Mouse (Mus musculus) midbrain, embryonic 11.5 days (tissue): ENCODE results near the gene Slc30a4. TPM values are rescaled to one million over a fixed set of nuclear protein-coding genes. Genes with fewer than 3 reads are reported as not detected.
A peak's percentile ranks its signal among the peaks of the same experiment; 100 is the strongest.

ENCODE experiments used
- ATAC-seq: fragments of 200-750 bp; cut with Nextera tagmentation; 2 replicates; pipeline ENCODE4 v1.8.0; 2017; ENCODE audit warnings: moderate TSS enrichment, moderate library complexity; ENCODE audit not compliant: low FRiP score
- DNase-seq: peaks from one replicate; pipeline ENCODE4 v3.0.0; 2015; ENCODE audit warnings: low spot score; ENCODE audit errors: missing footprints
- H3K27ac ChIP-seq: fragments of 300-500 bp; sonication (generic); 2 replicates; pipeline ENCODE4 v1.5.1; 2014; ENCODE audit warnings: low read depth, low read length
- H3K27me3 ChIP-seq: fragments of 300-500 bp; sonication (generic); 2 replicates; pipeline ENCODE4 v1.6.1; 2014; ENCODE audit warnings: mild to moderate bottlenecking, low read length, moderate library complexity, mixed read lengths; ENCODE audit not compliant: control insufficient read depth, insufficient read depth
- H3K36me3 ChIP-seq: fragments of 300-500 bp; sonication (generic); 2 replicates; pipeline ENCODE4 v1.6.1; 2014; ENCODE audit warnings: mild to moderate bottlenecking, low read length, moderate library complexity, mixed read lengths; ENCODE audit not compliant: control insufficient read depth, insufficient read depth
- H3K4me1 ChIP-seq: fragments of 300-500 bp; sonication (generic); 2 replicates; pipeline ENCODE4 v1.6.1; 2014; ENCODE audit warnings: low read length; ENCODE audit not compliant: control insufficient read depth, insufficient read depth
- H3K4me2 ChIP-seq: fragments of 300-500 bp; sonication (generic); 2 replicates; pipeline ENCODE4 v1.6.1; 2014; ENCODE audit warnings: mild to moderate bottlenecking, moderate library complexity
- H3K4me3 ChIP-seq: fragments of 300-500 bp; sonication (generic); 2 replicates; pipeline ENCODE4 v1.5.1; 2014; ENCODE audit warnings: low read depth, low read length
- H3K9ac ChIP-seq: fragments of 300-500 bp; sonication (generic); 2 replicates; pipeline ENCODE4 v1.6.1; 2014; ENCODE audit warnings: low read length
- H3K9me3 ChIP-seq: fragments of 300-500 bp; sonication (generic); 2 replicates; pipeline ENCODE4 v1.6.1; 2016; ENCODE audit warnings: low read length; ENCODE audit not compliant: control insufficient read depth
- WGBS: fragments of 180-500 bp; shearing (Covaris S2); extraction: QIAGEN DNeasy Blood & Tissue Kit; methylation state at CpG from one replicate; pipeline ENCODE4 v1.1.7; 2014; 5-methylcytosine and 5-hydroxymethylcytosine counted together
- polyA plus RNA-seq: library from polyadenylated mRNA; unstranded; fragments of >200 nt; fragmentation: Nextera tagmentation; extraction: Ambion mirVana; gene quantifications from 2 replicates; pipeline ENCODE4 v1.2.1, GENCODE M21; 2014

Gene Slc30a4
- 7.5 and 7.7 TPM in 2 replicates for polyA plus RNA-seq

DNA sequence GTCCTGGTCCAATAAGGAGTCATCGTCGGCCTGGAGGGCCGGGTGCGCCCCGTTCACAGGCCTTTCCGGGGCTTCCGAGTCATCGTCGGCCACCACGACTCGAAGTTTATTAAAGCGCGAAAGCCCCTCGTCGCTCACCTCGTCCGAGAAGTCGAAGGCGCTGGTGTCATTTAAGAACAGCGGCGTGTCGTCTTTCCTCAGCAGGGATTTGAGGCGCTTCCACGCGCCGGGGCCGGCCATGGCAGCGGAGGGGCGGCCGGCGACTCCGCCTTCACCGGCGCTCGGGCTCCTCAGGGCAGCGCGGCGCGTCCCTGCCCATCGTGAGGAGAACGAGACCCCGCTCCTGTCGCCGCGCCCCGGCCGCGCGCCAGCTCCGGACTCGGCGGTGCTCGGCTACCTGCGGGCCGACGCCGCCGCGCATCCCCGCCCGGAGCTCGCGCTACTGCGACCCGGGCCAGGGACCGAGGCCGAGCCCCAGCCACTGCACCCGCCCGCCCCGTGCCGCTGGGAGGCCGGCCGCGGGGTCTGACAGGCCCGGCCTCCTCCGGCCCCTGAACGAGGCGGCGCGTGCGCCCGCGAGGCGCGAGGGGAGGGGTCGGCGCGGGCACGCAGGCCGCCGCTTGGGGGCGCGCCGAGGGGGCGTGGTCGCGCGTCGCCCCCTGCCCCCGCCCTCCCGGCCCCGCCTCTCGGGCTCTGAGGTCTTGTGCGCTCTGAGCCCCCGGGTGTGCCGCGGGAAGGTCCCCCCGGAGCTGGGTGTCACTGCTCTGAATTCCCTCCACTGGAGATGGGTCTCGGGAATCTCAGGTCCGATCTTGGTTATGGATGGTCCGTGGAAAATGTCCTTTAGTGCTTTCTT, at the start of gene Slc30a4:
Slc30a4 (minus strand) TSS at position 483 of the 856 bp plus-strand sequence.
- Histone ChIP-seq H3K36me3 (no peaks in the 10 kb centered on the region), H3K4me2 (peak within 1 kb of the TSS; percentile 77), H3K9ac (peak within 1 kb of the TSS; percentile 71), H3K9me3 (no peaks in the 10 kb centered on the region), H3K27ac (no peak within 1 kb of the TSS), H3K4me3 (peak within 1 kb of the TSS; percentile 63), H3K27me3 (no peaks in the 10 kb centered on the region), H3K4me1 (peaks cover 4% of the 10 kb centered on the region; the same call in 1 of the 2 replicates)
- under 1% methylated on average over 87 of the region's 111 CpGs for WGBS
- DNase-seq (peak; percentile 98), ATAC-seq (peak; percentile 99)

DNA sequence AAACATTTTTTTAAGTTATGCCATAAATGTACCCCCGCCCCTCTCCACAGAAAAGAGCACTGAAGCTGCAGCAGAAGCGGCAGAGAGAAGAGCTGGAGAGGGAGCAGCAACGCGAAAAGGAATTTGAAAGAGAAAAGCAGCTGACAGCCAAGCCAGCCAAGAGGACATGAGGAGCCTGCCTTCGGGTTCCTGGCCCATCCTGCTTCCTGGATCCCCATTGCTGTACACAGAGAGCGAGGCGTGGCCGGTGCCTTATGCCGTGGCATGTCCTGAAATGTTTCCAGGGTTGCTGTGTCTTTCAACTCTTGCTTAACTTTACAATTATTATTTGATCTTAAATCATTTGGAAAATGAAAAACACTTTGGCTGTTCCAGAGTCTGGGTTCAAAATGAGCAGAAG, 44.0 kb upstream of the Slc30a4 start:
- no peak overlapping the region for H3K4me2 ChIP-seq
- H3K9me3 ChIP-seq: no peaks in the 10 kb centered on the region
- H3K36me3 ChIP-seq: no peaks in the 10 kb centered on the region; the same call in 1 of the 2 replicates
- H3K27me3 ChIP-seq: no peaks in the 10 kb centered on the region
- DNase-seq (no peak), ATAC-seq (no peak)
- no peaks in the 10 kb centered on the region for H3K4me1 ChIP-seq
- H3K9ac ChIP-seq: no peak overlapping the region
- no peak overlapping the region for H3K27ac ChIP-seq
- no peak overlapping the region for H3K4me3 ChIP-seq
- WGBS: 91% methylated on average over 9 of the region's 9 CpGs

DNA sequence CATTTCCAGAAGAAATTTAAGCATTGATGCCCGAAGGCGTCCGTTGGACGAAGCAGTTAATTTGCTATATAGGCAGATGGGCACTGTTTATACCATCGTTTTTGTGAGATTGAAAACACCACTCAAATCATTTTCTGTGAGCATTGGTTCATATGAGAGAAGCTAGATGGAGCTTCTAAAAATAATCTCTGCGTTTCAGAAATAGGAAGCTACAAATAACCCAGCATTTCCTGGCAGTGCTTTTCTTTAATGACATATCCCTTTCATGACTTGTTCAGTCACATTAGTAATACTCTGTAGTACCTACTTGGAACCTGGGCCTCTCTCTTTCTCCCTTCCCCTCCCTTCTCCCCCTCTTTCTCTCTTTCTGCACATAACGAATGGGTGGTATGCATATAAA, 36.6 kb upstream of the Slc30a4 start:
- 40% methylated on average over 7 of the region's 7 CpGs for WGBS

DNA sequence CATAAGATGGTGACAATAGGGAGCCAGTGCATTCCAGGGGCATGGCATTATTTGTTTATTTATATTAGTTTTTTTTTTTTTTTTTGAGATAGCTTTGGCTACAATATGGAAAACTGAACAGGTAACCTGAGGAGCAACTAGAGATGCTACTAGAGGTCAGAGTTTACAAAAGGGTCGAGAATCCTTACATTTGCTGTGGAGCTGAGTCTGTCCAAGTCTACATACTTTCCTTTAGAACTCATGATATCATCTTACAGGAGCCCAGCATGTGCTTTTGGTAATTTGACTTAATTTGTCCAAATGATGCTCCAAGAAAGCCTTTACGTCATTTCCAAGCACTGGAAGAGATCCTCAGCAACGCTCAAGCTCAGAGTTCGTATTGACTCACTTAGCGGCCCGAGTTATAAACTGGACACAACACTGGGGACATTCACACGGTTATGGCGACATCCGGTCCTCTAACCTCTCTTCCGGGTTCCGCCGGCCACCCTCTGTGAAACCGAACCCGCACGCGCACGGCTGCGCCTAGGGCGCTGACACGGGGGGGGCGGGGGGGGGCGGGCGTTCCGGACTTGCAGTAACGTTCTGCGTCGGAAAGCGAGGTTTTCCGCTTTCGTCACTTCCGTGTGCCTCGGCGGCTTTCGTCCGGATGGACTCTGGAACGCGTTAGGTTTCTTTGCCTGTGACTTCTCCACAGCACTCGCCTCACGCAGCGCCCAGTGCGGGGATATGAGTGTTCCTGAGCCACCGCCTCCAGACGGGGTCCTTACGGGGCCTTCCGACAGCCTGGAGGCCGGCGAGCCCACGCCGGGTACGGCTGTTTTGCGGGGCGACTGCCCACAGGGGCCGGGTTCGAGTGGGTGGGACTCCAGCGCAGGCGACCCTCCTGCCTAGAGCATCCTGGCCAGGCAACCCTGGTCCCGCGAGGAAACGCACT, 35.7 kb upstream of the Slc30a4 start, which contains the start of gene Bloc1s6:
Bloc1s6 (plus strand) TSS at position 610 of the 937 bp plus-strand sequence.
- Histone ChIP-seq H3K9ac (peak within 1 kb of the TSS; percentile 94), H3K27ac (peak within 1 kb of the TSS; percentile 78), H3K4me3 (peak within 1 kb of the TSS; percentile 81), H3K4me1 (peaks cover 4% of the 10 kb centered on the region; the same call in 1 of the 2 replicates), H3K27me3 (no peaks in the 10 kb centered on the region), H3K36me3 (no peaks in the 10 kb centered on the region; the same call in 1 of the 2 replicates), H3K4me2 (peak within 1 kb of the TSS; percentile 77), H3K9me3 (no peaks in the 10 kb centered on the region)
- DNase-seq: peak; percentile 100
- under 1% methylated on average over 49 of the region's 59 CpGs for WGBS
- ATAC-seq: peak; percentile 95

More for the DNA sequence above, 36.6 kb upstream of the Slc30a4 start:
- Histone ChIP-seq H3K27me3 (no peaks in the 10 kb centered on the region), H3K36me3 (no peaks in the 10 kb centered on the region; the same call in 1 of the 2 replicates), H3K4me3 (peak overlapping the region; percentile 81), H3K9me3 (no peaks in the 10 kb centered on the region), H3K4me2 (peak overlapping the region; percentile 77), H3K27ac (0 out of 2 replicates have a peak overlapping the region, but pooled peaks have one; percentile 78), H3K4me1 (peaks cover 4% of the 10 kb centered on the region; the same call in 1 of the 2 replicates), H3K9ac (peak overlapping the region; percentile 94)
- ATAC-seq (no peak), DNase-seq (no peak)

DNA sequence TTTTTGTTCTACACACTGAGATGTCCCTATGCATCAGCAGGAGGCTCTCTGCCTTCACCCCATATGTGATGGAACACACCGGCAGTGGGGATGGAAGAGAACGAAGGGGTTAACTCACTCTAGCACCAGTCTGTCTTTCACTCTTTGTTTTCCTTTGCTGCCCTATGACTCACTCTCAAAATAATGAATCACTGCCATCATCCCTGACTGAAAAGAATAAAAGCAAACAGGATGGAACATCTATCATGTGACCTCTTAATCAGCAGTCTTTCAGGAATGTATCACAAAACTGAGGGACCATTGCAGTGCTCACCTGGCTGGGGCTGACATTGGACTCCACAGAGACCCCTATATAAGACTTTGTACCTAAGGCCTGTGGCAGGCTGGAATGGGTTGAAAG, 29.0 kb upstream of the Slc30a4 start:
- Histone ChIP-seq H3K9me3 (no peaks in the 10 kb centered on the region), H3K9ac (no peak overlapping the region), H3K4me2 (no peak overlapping the region), H3K4me3 (no peak overlapping the region), H3K27me3 (no peaks in the 10 kb centered on the region), H3K4me1 (no peaks in the 10 kb centered on the region), H3K27ac (no peak overlapping the region), H3K36me3 (no peaks in the 10 kb centered on the region)
- ATAC-seq (no peak), DNase-seq (no peak)
- WGBS: 82% methylated on average over 2 of the region's 2 CpGs

DNA sequence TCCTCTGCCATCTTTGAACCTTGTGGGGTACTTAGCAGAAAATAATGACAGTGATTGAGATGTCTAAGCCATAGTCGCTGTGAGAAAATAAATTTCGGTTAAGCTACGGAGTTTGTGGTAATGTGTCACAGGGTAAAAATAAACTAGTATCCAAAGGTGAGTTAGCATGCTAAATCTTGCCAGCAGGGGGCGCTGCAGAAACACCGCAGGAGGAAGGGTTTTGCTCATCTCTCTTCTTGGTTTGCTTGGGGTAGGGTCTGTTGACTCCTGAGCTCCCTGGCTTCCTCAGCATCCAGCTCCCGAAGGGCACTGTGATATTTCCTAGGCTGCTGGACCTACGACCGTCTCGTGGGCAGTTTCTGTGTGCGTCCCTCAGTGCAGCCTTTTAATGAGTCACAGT, 23.1 kb upstream of the Slc30a4 start:
- H3K4me2 ChIP-seq: no peak overlapping the region
- H3K36me3 ChIP-seq: no peaks in the 10 kb centered on the region
- H3K4me1 ChIP-seq: no peaks in the 10 kb centered on the region
- no peaks in the 10 kb centered on the region for H3K9me3 ChIP-seq
- H3K9ac ChIP-seq: no peak overlapping the region
- 59% methylated on average over 10 of the region's 10 CpGs for WGBS
- no peak overlapping the region for H3K27ac ChIP-seq
- DNase-seq (peak; percentile 85), ATAC-seq (no peak)
- no peak overlapping the region for H3K4me3 ChIP-seq
- H3K27me3 ChIP-seq: no peaks in the 10 kb centered on the region

DNA sequence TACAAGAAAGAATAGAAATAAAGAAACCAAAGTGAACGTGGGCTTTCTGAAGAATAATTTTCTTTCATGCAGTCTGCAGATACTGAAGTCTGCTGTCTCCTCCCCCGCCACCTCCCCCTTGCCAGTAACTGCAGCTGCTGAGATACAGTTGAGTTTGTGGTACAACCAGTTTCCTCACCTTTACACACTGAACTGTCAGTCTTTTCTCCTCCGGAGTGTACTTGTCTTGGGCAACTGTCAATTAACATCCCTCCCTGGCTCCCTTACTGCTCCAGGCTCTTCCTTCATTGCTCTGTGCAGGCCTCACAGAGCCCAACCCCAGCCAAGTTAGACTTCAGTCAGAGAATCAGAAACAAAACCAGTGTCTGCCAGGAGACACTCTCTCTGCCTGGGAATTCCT, 18.1 kb upstream of the Slc30a4 start:
- 77% methylated on average over 3 of the region's 3 CpGs for WGBS

DNA sequence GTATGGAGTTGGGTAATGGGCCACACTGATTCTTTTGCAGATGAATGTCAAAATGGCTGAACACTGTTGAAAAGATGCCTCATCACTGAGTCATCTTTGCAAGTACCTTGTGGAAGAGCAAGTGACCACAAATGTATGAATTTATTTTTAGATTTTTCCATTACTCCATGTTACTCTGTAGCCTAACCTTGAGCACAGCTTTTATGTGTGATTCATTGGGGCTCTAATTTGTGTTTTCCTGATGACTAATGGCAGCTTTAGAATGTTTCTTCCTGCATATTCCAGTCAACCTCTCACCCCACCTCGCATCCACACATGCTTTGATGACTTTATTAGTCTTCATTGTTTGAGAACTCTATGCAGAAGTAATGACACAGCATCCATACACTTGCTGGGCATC, 16.8 kb upstream of the Slc30a4 start:
- Histone ChIP-seq H3K27me3 (no peaks in the 10 kb centered on the region), H3K9ac (no peak overlapping the region), H3K9me3 (no peaks in the 10 kb centered on the region), H3K36me3 (no peaks in the 10 kb centered on the region), H3K4me2 (no peak overlapping the region), H3K27ac (no peak overlapping the region), H3K4me1 (no peaks in the 10 kb centered on the region), H3K4me3 (no peak overlapping the region)
- DNase-seq (no peak), ATAC-seq (no peak)
- 69% methylated on average over 1 of the region's 1 CpGs for WGBS

More for the DNA sequence above, 18.1 kb upstream of the Slc30a4 start:
- no peak overlapping the region for H3K9ac ChIP-seq
- H3K4me1 ChIP-seq: no peaks in the 10 kb centered on the region
- ATAC-seq (no peak), DNase-seq (no peak)
- no peaks in the 10 kb centered on the region for H3K9me3 ChIP-seq
- H3K36me3 ChIP-seq: no peaks in the 10 kb centered on the region
- H3K27ac ChIP-seq: no peak overlapping the region
- H3K27me3 ChIP-seq: no peaks in the 10 kb centered on the region
- H3K4me2 ChIP-seq: no peak overlapping the region
- H3K4me3 ChIP-seq: no peak overlapping the region
